ENCODE assay signal across 8 mouse cellular contexts in genomic region chr9:22157516-22158265, GRCm38 (mm10). TPM values are rescaled to one million over a fixed set of nuclear protein-coding genes. Genes with fewer than 3 reads are reported as not detected.
A peak's percentile ranks its signal among the peaks of the same experiment; 100 is the strongest.
DNase-seq lines count a peak whose midpoint lies in the region; ATAC-seq and TF ChIP-seq lines count a peak whose summit lies in the region.

No protein-coding gene starts in this region.

- 54% methylated on average over 34 of the region's 34 CpGs for WGBS in heart, embryonic 15.5 days
- 70% methylated on average over 34 of the region's 34 CpGs for WGBS in intestine, embryonic 15.5 days
- 67% methylated on average over 34 of the region's 34 CpGs for WGBS in neural tube, embryonic 13.5 days

- DNase-seq in heart, postnatal 10 days, result no peak
- no peak for DNase-seq in ES-E14 (ENCODE audit: low read depth, low spot score)
- peak; percentile 28 to 31 for DNase-seq in cerebellum, postnatal 36 days
- no peak for DNase-seq in retina, postnatal 1 day
- no peak for DNase-seq in adrenal gland, postnatal 10 days

- intact Hi-C loops in heart, postnatal 10 days (cut with DNase I), result loop anchor here (2.0 to 5.0 kb wide), 3 partner anchors 67 to 255 kb away; partner anchors contain the start of genes 9530077C05Rik and Zfp809

- no peak overlapping the region for H3K27ac ChIP-seq in heart, embryonic 15.5 days
- H3K27ac ChIP-seq in ES-E14 (ENCODE audit: insufficient read depth, low read depth, low read length, poor library complexity, severe bottlenecking), result no peak overlapping the region
- H3K27ac ChIP-seq in intestine, embryonic 15.5 days, result no peak overlapping the region
- peak overlapping the region; percentile 88; the same call in 1 of the 2 replicates for H3K27ac ChIP-seq in neural tube, embryonic 13.5 days (replicated peaks)

- peak overlapping the region; percentile 72 for H3K4me2 ChIP-seq in heart, embryonic 15.5 days
- peak overlapping the region; percentile 82 for H3K4me2 ChIP-seq in intestine, embryonic 15.5 days (replicated peaks)
- H3K4me2 ChIP-seq in neural tube, embryonic 13.5 days, result peak overlapping the region; percentile 61

- peaks cover 16% of the 10 kb centered on the region for H3K4me1 ChIP-seq in heart, embryonic 15.5 days (replicated peaks)
- peaks cover 0 to 7% of the 10 kb centered on the region in 2 experiments; a peak in 1 of 4 replicates for H3K4me1 ChIP-seq in ES-E14 (ENCODE audit: control insufficient read depth in 2 of 2, insufficient read depth in 2 of 2, low read length in 2 of 2, poor library complexity in 1 of 2)
- H3K4me1 ChIP-seq in intestine, embryonic 15.5 days (replicated peaks), result peaks cover 16% of the 10 kb centered on the region
- peaks cover 25% of the 10 kb centered on the region for H3K4me1 ChIP-seq in neural tube, embryonic 13.5 days (replicated peaks)

- no peak for ATAC-seq in heart, embryonic 15.5 days (replicated peaks; ENCODE audit: insufficient number of reproducible peaks, insufficient read depth, low FRiP score, low read depth)
- ATAC-seq in intestine, embryonic 15.5 days, result no peak
- no peak for ATAC-seq in neural tube, embryonic 13.5 days (ENCODE audit: low read depth)

- H3K4me3 ChIP-seq in heart, embryonic 15.5 days, result peak overlapping the region; percentile 76
- H3K4me3 ChIP-seq in ES-E14 (ENCODE audit: insufficient read depth in 1 of 2, low read depth in 1 of 2, low read length in 2 of 2, poor library complexity in 1 of 2, severe bottlenecking in 1 of 2), result peak overlapping the region; percentile 74 to 97
- peak overlapping the region; percentile 63 for H3K4me3 ChIP-seq in intestine, embryonic 15.5 days (replicated peaks)
- peak overlapping the region; percentile 61 for H3K4me3 ChIP-seq in neural tube, embryonic 13.5 days

- no peaks in the 10 kb centered on the region for H3K9me3 ChIP-seq in heart, embryonic 15.5 days (replicated peaks)
- H3K9me3 ChIP-seq in ES-E14 (ENCODE audit: control insufficient read depth, insufficient read depth, low read depth, low read length), result no peaks in the 10 kb centered on the region
- H3K9me3 ChIP-seq in intestine, embryonic 15.5 days, result no peaks in the 10 kb centered on the region
- no peaks in the 10 kb centered on the region for H3K9me3 ChIP-seq in neural tube, embryonic 13.5 days

- no peaks in the 10 kb centered on the region for H3K27me3 ChIP-seq in heart, embryonic 15.5 days
- no peaks in the 10 kb centered on the region for H3K27me3 ChIP-seq in intestine, embryonic 15.5 days (replicated peaks)
- no peaks in the 10 kb centered on the region for H3K27me3 ChIP-seq in neural tube, embryonic 13.5 days

- no peaks in the 10 kb centered on the region for H3K36me3 ChIP-seq in heart, embryonic 15.5 days
- H3K36me3 ChIP-seq in ES-E14 (ENCODE audit: control insufficient read depth, insufficient read depth, low read length, poor library complexity, severe bottlenecking), result peaks cover 6% of the 10 kb centered on the region; the same call in 1 of the 2 replicates
- H3K36me3 ChIP-seq in intestine, embryonic 15.5 days, result no peaks in the 10 kb centered on the region
- no peaks in the 10 kb centered on the region for H3K36me3 ChIP-seq in neural tube, embryonic 13.5 days

- in situ Hi-C loops in ES-E14 (cut with MboI; ENCODE audit: low sequenced_read_pairs in 2 of 2, unreplicated experiment in 2 of 2), result no loop called here

- peak overlapping the region; percentile 81; the same call in 1 of the 2 replicates for H3K9ac ChIP-seq in heart, embryonic 15.5 days
- H3K9ac ChIP-seq in ES-E14 (ENCODE audit: insufficient read depth, low read depth, low read length, poor library complexity, severe bottlenecking), result peak overlapping the region; percentile 80
- H3K9ac ChIP-seq in intestine, embryonic 15.5 days, result peak overlapping the region; percentile 73; the same call in 1 of the 2 replicates
- peak overlapping the region; percentile 89 for H3K9ac ChIP-seq in neural tube, embryonic 13.5 days

TF ChIP-seq in ES-E14, 5 proteins besides CTCF, POLR2A, EP300 and RAD21:
- TF ChIP-seq MAFK (IDR thresholded peaks at IDR 0.05; ENCODE audit: insufficient read depth, low read depth, low read length) (no peak), ZNF384 (IDR thresholded peaks at IDR 0.05; ENCODE audit: low read depth, low read length) (no peak)
TF ChIP-seq in ES-E14: peak in this region for 0.

RNA-seq across cellular contexts. Expression of gene Pigyl, which starts 1.0 kb away (rescaled TPM):
- polyA plus RNA-seq in heart, embryonic 15.5 days (2015; fragmentation: Nextera tagmentation; extraction: Ambion mirVana), result 48.6 and 49.2 TPM in 2 replicates
- 10 to 100 TPM; 35.3 to 35.6 TPM for total RNA-seq in heart, postnatal 10 days (2021)
- total RNA-seq in ES-E14 (2012; rRNA removed), result 27.3 and 34.7 TPM in 2 replicates
- 88.6 and 90.0 TPM in 2 replicates for polyA plus RNA-seq in intestine, embryonic 15.5 days (2015; fragmentation: Nextera tagmentation; extraction: Ambion mirVana)
- 83.8 and 86.9 TPM in 2 replicates for polyA plus RNA-seq in neural tube, embryonic 13.5 days (2015; fragmentation: Nextera tagmentation; extraction: Ambion mirVana)
- 10 to 100 TPM; 46.4 to 54.9 TPM for total RNA-seq in adrenal gland, postnatal 10 days (2021)

RNA-seq across cellular contexts. Expression of gene Acp5, which starts 22.2 kb away (rescaled TPM):
- 3.0 and 10.3 TPM in 2 replicates for polyA plus RNA-seq in heart, embryonic 15.5 days (2015; fragmentation: Nextera tagmentation; extraction: Ambion mirVana)
- total RNA-seq in heart, postnatal 10 days (2021), result 1 to 10 TPM; 1.8 to 2.8 TPM
- total RNA-seq in ES-E14 (2012; rRNA removed), result 14.6 and 17.3 TPM in 2 replicates
- 39.0 and 49.8 TPM in 2 replicates for polyA plus RNA-seq in intestine, embryonic 15.5 days (2015; fragmentation: Nextera tagmentation; extraction: Ambion mirVana)
- 1.4 and 1.6 TPM in 2 replicates for polyA plus RNA-seq in neural tube, embryonic 13.5 days (2015; fragmentation: Nextera tagmentation; extraction: Ambion mirVana)
- total RNA-seq in adrenal gland, postnatal 10 days (2021), result 10 to 100 TPM; 28.0 to 74.3 TPM

RNA-seq across cellular contexts. Expression of gene Zfp872, which starts 30.2 kb away (rescaled TPM):
- polyA plus RNA-seq in heart, embryonic 15.5 days (2015; fragmentation: Nextera tagmentation; extraction: Ambion mirVana), result 0.13 and 0.52 TPM in 2 replicates
- total RNA-seq in heart, postnatal 10 days (2021), result under 1 TPM; 0.17 to 0.20 TPM
- total RNA-seq in ES-E14 (2012; rRNA removed), result 0.22 TPM in 1 of 2 replicates, not detected in the other
- polyA plus RNA-seq in intestine, embryonic 15.5 days (2015; fragmentation: Nextera tagmentation; extraction: Ambion mirVana), result 0.29 and 0.90 TPM in 2 replicates
- polyA plus RNA-seq in neural tube, embryonic 13.5 days (2015; fragmentation: Nextera tagmentation; extraction: Ambion mirVana), result 0.12 and 0.31 TPM in 2 replicates
- 1 to 10 TPM in 1 of 2 experiments, under 1 TPM in 1; 0.78 to 1.7 TPM for total RNA-seq in adrenal gland, postnatal 10 days (2021)

RNA-seq across cellular contexts. Expression of gene Elof1, which starts 40.7 kb away (rescaled TPM):
- 96.9 and 115 TPM in 2 replicates for polyA plus RNA-seq in heart, embryonic 15.5 days (2015; fragmentation: Nextera tagmentation; extraction: Ambion mirVana)
- total RNA-seq in heart, postnatal 10 days (2021), result 10 to 100 TPM; 43.5 to 44.0 TPM
- 72.0 and 85.3 TPM in 2 replicates for total RNA-seq in ES-E14 (2012; rRNA removed)
- polyA plus RNA-seq in intestine, embryonic 15.5 days (2015; fragmentation: Nextera tagmentation; extraction: Ambion mirVana), result 143 and 157 TPM in 2 replicates
- 170 and 172 TPM in 2 replicates for polyA plus RNA-seq in neural tube, embryonic 13.5 days (2015; fragmentation: Nextera tagmentation; extraction: Ambion mirVana)
- 10 to 100 TPM; 80.6 to 88.5 TPM for total RNA-seq in adrenal gland, postnatal 10 days (2021)

RNA-seq across cellular contexts. Expression of gene Cnn1, which starts 58.7 kb away (rescaled TPM):
- polyA plus RNA-seq in heart, embryonic 15.5 days (2015; fragmentation: Nextera tagmentation; extraction: Ambion mirVana), result 145 and 157 TPM in 2 replicates
- total RNA-seq in heart, postnatal 10 days (2021), result 1 to 10 TPM; 8.2 to 9.7 TPM
- 14.0 and 25.6 TPM in 2 replicates for total RNA-seq in ES-E14 (2012; rRNA removed)
- polyA plus RNA-seq in intestine, embryonic 15.5 days (2015; fragmentation: Nextera tagmentation; extraction: Ambion mirVana), result 281 and 303 TPM in 2 replicates
- 2.6 and 2.9 TPM in 2 replicates for polyA plus RNA-seq in neural tube, embryonic 13.5 days (2015; fragmentation: Nextera tagmentation; extraction: Ambion mirVana)
- 10 to 100 TPM in 1 of 2 experiments, 1 to 10 TPM in 1; 1.4 to 12.9 TPM for total RNA-seq in adrenal gland, postnatal 10 days (2021)

Comparison
In these comparisons a context has a peak if more than half of its experiments do, and no peak if none do; other contexts are left out.
1. DNase-seq: peak in cerebellum, postnatal 36 days (2 of 2); none in heart, postnatal 10 days (0 of 2), ES-E14 (single experiment), retina, postnatal 1 day (single experiment) and adrenal gland, postnatal 10 days (single experiment).
2. Peak in every context shown above with its lines, with median percentiles within 50 percentile points of each other: H3K4me2 ChIP-seq, H3K4me3 ChIP-seq and H3K9ac ChIP-seq.